Mouse (Mus musculus): Measurements from ENCODE around the gene Rp2. TPM values are rescaled to one million over a fixed set of nuclear protein-coding genes. Genes with fewer than 3 reads are reported as not detected.
"Not testable (repeated sequence)": the region's sequence is repeated elsewhere in the genome, so short reads cannot be mapped to it uniquely, and the experiment has no call there.

Rp2 gene
- polyA plus RNA-seq (2015; fragmentation: Nextera tagmentation; extraction: Ambion mirVana): 12.6 and 14.1 TPM in 2 replicates

DNA sequence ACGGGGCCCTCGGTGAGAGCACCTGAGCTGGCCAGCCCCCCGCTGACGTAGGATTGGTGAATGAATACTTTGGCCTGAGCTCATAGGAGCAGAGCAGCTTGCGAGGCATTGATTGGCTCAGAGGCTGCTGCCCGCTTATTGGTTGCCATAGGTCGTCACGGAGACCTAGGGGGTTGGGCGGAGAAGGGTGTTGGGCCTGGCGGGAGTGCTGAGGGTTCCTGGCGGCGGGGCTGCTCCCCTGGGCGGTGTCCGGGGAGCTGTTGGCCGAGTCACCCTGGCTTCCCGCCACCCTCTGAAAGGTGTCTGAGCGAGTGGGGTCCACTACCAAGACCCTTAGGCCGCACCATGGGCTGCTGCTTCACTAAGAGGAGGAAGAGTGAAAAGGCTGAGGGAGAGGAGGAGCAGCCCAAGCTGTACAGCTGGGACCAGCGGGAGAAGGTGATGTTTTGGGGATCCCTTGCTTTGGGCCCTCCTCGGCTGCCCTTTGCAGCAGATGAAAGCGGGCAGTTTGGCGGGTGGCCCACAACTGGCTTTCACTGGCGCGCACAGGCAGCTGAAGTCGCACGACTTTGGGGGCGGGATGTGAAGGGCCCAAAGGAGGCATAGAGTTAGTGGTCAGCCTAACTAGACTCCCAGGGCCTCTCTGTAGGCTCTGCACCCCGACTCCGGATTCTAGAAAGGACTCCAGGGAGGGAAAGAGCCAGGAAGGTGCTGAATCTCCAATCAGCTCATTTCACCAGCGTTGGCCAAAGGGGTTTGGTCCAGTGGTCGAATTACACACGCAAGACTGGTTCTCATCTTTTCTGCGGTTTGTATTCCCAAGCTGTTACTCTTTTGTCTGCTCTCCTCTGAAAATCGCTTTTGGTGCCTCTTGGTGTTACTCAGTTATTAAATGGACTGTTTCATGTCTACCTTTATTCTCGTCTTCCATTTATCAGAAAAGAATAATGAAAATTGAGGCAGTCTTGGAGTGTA, at the start of gene Rp2:
TSS of gene Rp2 (plus strand) at position 91 of the 975 bp plus-strand sequence.
- H3K4me2 ChIP-seq (ENCODE audit: low read depth, low read length): peak within 1 kb of the TSS; percentile 68
- peak within 1 kb of the TSS; percentile 78 for H3K27ac ChIP-seq (ENCODE audit: low read length)
- H3K27me3 ChIP-seq (ENCODE audit: control insufficient read depth, insufficient read depth, low read length): no peaks in the 10 kb centered on the region
- 8% methylated on average over 35 of the region's 35 CpGs for WGBS
- peak; percentile 99 for ATAC-seq (replicated peaks; ENCODE audit: extremely low read depth, insufficient read depth, low FRiP score)
- H3K9ac ChIP-seq (ENCODE audit: low read length): peak within 1 kb of the TSS; percentile 87
- H3K9me3 ChIP-seq (replicated peaks; ENCODE audit: control insufficient read depth, low read length): no peaks in the 10 kb centered on the region
- H3K36me3 ChIP-seq (ENCODE audit: control insufficient read depth, insufficient read depth): no peaks in the 10 kb centered on the region
- peak within 1 kb of the TSS; percentile 74 for H3K4me3 ChIP-seq (ENCODE audit: low read length)
- H3K4me1 ChIP-seq (ENCODE audit: control insufficient read depth, insufficient read depth, low read length): no peaks in the 10 kb centered on the region

DNA sequence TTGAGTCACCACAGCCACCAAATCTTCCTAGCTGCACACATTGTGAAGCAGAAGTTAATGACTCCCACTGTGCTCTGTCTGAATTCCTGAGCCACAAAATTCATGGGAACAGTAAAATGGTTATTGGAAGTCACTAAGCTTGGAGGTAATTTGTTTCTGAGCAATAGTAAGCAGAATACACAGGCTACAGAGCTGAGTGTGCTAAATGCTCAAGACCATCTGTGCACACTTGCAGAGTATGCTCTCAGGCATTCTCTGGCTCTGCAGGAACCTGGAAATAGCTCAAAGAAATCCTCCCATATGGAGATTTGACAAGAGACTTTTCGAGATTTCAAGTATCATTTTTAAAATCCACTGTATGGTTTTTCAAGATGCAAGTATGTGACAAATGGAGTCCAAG, 31.5 kb upstream of the Rp2 start:
- WGBS: 48% methylated on average over 1 of the region's 1 CpGs
- Histone ChIP-seq H3K9ac (ENCODE audit: low read length) (no peak overlapping the region), H3K27ac (ENCODE audit: low read length) (no peak overlapping the region), H3K9me3 (replicated peaks; ENCODE audit: control insufficient read depth, low read length) (no peaks in the 10 kb centered on the region), H3K36me3 (ENCODE audit: control insufficient read depth, insufficient read depth) (no peaks in the 10 kb centered on the region), H3K4me2 (ENCODE audit: low read depth, low read length) (no peak overlapping the region), H3K27me3 (ENCODE audit: control insufficient read depth, insufficient read depth, low read length) (no peaks in the 10 kb centered on the region), H3K4me1 (ENCODE audit: control insufficient read depth, insufficient read depth, low read length) (no peaks in the 10 kb centered on the region), H3K4me3 (ENCODE audit: low read length) (no peak overlapping the region)
- ATAC-seq (replicated peaks; ENCODE audit: extremely low read depth, insufficient read depth, low FRiP score): no peak

DNA sequence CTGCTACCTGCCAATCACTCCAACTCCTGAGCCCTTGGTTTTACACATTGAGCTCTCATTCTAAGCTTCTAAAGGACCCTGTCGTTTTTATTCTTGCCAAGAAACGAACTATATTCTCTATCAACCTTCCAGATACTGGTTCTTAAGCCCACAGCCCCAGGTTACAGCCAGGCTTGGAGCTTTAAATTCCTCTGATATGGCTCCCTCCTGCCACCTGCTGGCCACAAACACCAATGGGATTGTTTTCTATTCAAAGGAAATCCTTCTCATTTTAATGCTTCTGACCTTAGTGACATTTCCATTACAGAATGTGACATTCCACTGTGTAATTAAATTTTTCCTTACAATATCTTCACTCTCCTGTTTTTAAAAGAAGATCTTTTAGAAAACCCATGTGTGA, 28.6 kb upstream of the Rp2 start:
- H3K27ac ChIP-seq (ENCODE audit: low read length): no peak overlapping the region
- H3K4me3 ChIP-seq (ENCODE audit: low read length): no peak overlapping the region
- no peak for ATAC-seq (replicated peaks; ENCODE audit: extremely low read depth, insufficient read depth, low FRiP score)
- H3K9me3 ChIP-seq (replicated peaks; ENCODE audit: control insufficient read depth, low read length): no peaks in the 10 kb centered on the region
- no peaks in the 10 kb centered on the region for H3K27me3 ChIP-seq (ENCODE audit: control insufficient read depth, insufficient read depth, low read length)
- 6% methylated on average over 2 of the region's 2 CpGs for WGBS
- H3K36me3 ChIP-seq (ENCODE audit: control insufficient read depth, insufficient read depth): no peaks in the 10 kb centered on the region
- no peak overlapping the region for H3K9ac ChIP-seq (ENCODE audit: low read length)
- no peaks in the 10 kb centered on the region for H3K4me1 ChIP-seq (ENCODE audit: control insufficient read depth, insufficient read depth, low read length)
- H3K4me2 ChIP-seq (ENCODE audit: low read depth, low read length): no peak overlapping the region

DNA sequence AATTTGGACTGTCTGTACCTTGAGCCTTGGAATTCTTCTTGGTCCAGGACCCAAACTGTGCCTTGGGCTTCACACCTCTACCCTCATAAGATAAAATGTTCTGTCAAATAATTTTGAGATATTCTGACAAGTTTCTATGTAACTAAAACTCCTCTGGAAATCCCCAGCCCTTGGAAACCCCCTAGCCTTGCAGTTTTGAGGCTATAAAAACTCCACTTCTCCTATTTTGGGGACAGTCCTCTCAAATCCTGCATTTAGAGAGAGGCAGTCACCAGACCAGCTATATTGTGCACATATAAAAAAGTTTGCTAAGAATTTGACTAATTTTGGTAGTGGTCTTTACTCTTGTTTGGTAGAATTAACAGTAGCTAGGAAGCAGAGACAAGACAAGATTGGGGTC, 19.3 kb upstream of the Rp2 start:
- no peak overlapping the region for H3K9ac ChIP-seq (ENCODE audit: low read length)
- no peak overlapping the region for H3K27ac ChIP-seq (ENCODE audit: low read length)
- no peak overlapping the region for H3K4me2 ChIP-seq (ENCODE audit: low read depth, low read length)
- no peaks in the 10 kb centered on the region for H3K4me1 ChIP-seq (ENCODE audit: control insufficient read depth, insufficient read depth, low read length)
- H3K4me3 ChIP-seq (ENCODE audit: low read length): no peak overlapping the region
- no peak for ATAC-seq (replicated peaks; ENCODE audit: extremely low read depth, insufficient read depth, low FRiP score)
- H3K27me3 ChIP-seq (ENCODE audit: control insufficient read depth, insufficient read depth, low read length): no peaks in the 10 kb centered on the region
- no peaks in the 10 kb centered on the region for H3K9me3 ChIP-seq (replicated peaks; ENCODE audit: control insufficient read depth, low read length)
- no peaks in the 10 kb centered on the region for H3K36me3 ChIP-seq (ENCODE audit: control insufficient read depth, insufficient read depth)

DNA sequence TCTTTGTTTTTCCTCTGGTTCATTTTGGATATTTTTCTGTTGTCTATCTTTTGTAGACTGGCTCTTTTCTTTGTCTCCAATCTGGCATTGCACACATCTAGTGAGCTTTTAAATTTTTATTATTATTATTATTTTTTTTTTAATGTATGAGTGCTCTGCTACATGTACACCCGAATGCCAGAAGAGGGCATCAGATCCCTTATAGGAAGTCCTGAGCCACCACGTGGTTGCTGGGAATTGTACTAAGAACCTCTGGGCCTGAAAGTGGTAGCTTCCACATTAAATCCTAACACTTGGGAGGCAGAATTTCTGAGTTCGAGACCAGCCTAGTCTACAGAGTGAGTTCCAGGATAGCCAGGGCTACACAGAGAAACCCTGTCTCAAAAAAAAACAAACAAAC, 17.9 kb upstream of the Rp2 start:
- Histone ChIP-seq H3K27me3 (ENCODE audit: control insufficient read depth, insufficient read depth, low read length) (no peaks in the 10 kb centered on the region), H3K4me2 (ENCODE audit: low read depth, low read length) (no peak overlapping the region), H3K27ac (ENCODE audit: low read length) (no peak overlapping the region), H3K9me3 (replicated peaks; ENCODE audit: control insufficient read depth, low read length) (no peaks in the 10 kb centered on the region), H3K9ac (ENCODE audit: low read length) (no peak overlapping the region), H3K4me3 (ENCODE audit: low read length) (no peak overlapping the region), H3K4me1 (ENCODE audit: control insufficient read depth, insufficient read depth, low read length) (no peaks in the 10 kb centered on the region), H3K36me3 (ENCODE audit: control insufficient read depth, insufficient read depth) (no peaks in the 10 kb centered on the region)
- ATAC-seq (replicated peaks; ENCODE audit: extremely low read depth, insufficient read depth, low FRiP score): no peak
- 61% methylated on average over 3 of the region's 3 CpGs for WGBS

DNA sequence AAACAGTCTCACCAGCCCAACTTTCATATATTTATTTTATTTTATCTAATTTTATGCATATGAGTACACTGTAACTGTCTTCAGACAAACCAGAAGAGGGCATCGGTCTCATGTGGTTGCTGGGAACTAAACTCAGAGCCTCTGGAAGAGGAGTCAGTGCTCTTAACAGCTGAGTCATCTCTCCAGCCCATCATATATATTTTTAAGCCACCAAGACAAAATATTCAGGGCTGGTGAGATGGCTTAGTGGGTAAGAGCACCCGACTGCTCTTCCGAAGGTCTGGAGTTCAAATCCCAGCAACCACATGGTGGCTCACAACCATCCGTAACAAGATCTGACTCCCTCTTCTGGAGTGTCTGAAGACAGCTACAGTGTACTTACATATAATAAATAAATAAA, 14.0 kb upstream of the Rp2 start:
- ATAC-seq (replicated peaks; ENCODE audit: extremely low read depth, insufficient read depth, low FRiP score); H3K4me1 ChIP-seq (ENCODE audit: control insufficient read depth, insufficient read depth, low read length); H3K9me3 ChIP-seq (replicated peaks; ENCODE audit: control insufficient read depth, low read length); H3K9ac ChIP-seq (ENCODE audit: low read length); H3K4me3 ChIP-seq (ENCODE audit: low read length); H3K36me3 ChIP-seq (ENCODE audit: control insufficient read depth, insufficient read depth); H3K27ac ChIP-seq (ENCODE audit: low read length); H3K4me2 ChIP-seq (ENCODE audit: low read depth, low read length); H3K27me3 ChIP-seq (ENCODE audit: control insufficient read depth, insufficient read depth, low read length): not testable (repeated sequence)
- WGBS: 87% methylated on average over 3 of the region's 4 CpGs

DNA sequence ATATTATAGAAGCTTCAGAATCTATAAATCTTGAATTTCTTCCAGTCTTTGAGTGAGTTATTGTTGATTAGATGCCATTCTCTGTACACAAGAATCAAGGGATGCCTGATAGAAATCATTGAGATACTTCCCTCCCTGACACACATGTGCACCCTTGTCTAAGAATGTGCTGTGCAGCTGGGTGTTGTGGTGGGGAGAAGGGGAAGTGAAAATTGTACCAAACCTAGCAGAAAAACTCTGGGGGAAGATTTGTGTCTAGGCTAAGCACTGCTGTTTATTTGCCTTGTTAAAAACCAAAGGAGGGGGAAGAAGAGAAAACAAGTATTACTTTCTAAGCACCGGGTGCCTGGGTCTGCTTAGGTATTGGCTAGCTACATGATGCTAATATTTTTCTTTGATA, 9.0 kb upstream of the Rp2 start:
- Histone ChIP-seq H3K27me3 (ENCODE audit: control insufficient read depth, insufficient read depth, low read length) (no peaks in the 10 kb centered on the region), H3K27ac (ENCODE audit: low read length) (no peak overlapping the region), H3K4me1 (ENCODE audit: control insufficient read depth, insufficient read depth, low read length) (no peaks in the 10 kb centered on the region), H3K4me2 (ENCODE audit: low read depth, low read length) (no peak overlapping the region), H3K9ac (ENCODE audit: low read length) (no peak overlapping the region), H3K36me3 (ENCODE audit: control insufficient read depth, insufficient read depth) (no peaks in the 10 kb centered on the region), H3K9me3 (replicated peaks; ENCODE audit: control insufficient read depth, low read length) (no peaks in the 10 kb centered on the region), H3K4me3 (ENCODE audit: low read length) (no peak overlapping the region)
- 74% methylated on average over 1 of the region's 1 CpGs for WGBS
- no peak for ATAC-seq (replicated peaks; ENCODE audit: extremely low read depth, insufficient read depth, low FRiP score)

DNA sequence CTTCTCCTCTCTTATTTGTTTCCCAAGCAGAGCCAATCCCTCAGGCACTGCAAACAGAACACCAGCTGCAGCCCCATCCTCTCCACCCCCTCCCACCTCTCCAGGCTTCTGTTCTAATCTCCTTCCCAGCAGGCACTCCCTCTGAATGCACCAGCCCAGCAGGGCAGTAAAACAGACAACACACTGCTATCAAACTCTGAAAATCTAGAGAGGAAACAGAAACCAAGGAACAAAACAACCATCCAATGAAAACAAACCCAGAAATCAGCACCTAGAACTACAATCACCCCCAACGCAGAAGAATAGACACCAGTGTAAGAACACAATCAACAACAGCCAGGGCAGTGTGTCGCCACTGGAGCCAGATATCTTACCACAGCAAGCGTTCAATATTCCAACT, 8.0 kb upstream of the Rp2 start:
- Histone ChIP-seq H3K36me3 (ENCODE audit: control insufficient read depth, insufficient read depth) (no peaks in the 10 kb centered on the region), H3K4me2 (ENCODE audit: low read depth, low read length) (no peak overlapping the region), H3K9ac (ENCODE audit: low read length) (no peak overlapping the region), H3K9me3 (replicated peaks; ENCODE audit: control insufficient read depth, low read length) (no peaks in the 10 kb centered on the region), H3K4me1 (ENCODE audit: control insufficient read depth, insufficient read depth, low read length) (no peaks in the 10 kb centered on the region), H3K27me3 (ENCODE audit: control insufficient read depth, insufficient read depth, low read length) (no peaks in the 10 kb centered on the region), H3K27ac (ENCODE audit: low read length) (no peak overlapping the region), H3K4me3 (ENCODE audit: low read length) (no peak overlapping the region)
- ATAC-seq (replicated peaks; ENCODE audit: extremely low read depth, insufficient read depth, low FRiP score): no peak
- WGBS: 39% methylated on average over 3 of the region's 3 CpGs

DNA sequence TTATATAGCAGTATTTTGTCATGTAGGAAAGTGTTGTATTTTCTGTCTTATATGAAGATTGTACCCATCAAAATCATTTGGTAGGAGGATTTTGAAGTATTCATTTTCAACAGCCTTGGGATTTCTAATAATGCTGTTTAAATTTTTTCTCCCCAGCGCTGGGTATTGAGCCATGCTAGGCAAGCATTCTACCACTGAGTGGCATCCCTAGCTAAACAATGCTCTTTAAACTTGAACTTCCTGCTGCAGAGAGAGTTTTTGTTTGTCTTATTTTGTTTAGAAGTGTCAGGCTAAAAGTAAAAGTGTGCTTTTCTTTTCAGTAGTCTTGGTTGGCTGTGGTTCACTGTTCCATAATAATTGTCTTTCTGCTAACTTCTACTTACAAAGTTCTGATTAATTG, 1.8 kb downstream of the Rp2 start:
- 52% methylated on average over 1 of the region's 1 CpGs for WGBS
- Histone ChIP-seq H3K9ac (ENCODE audit: low read length) (no peak overlapping the region), H3K27me3 (ENCODE audit: control insufficient read depth, insufficient read depth, low read length) (no peaks in the 10 kb centered on the region), H3K27ac (ENCODE audit: low read length) (no peak overlapping the region), H3K9me3 (replicated peaks; ENCODE audit: control insufficient read depth, low read length) (no peaks in the 10 kb centered on the region), H3K36me3 (ENCODE audit: control insufficient read depth, insufficient read depth) (no peaks in the 10 kb centered on the region), H3K4me2 (ENCODE audit: low read depth, low read length) (no peak overlapping the region; the same call in 1 of the 2 replicates), H3K4me1 (ENCODE audit: control insufficient read depth, insufficient read depth, low read length) (no peaks in the 10 kb centered on the region), H3K4me3 (ENCODE audit: low read length) (no peak overlapping the region)
- ATAC-seq (replicated peaks; ENCODE audit: extremely low read depth, insufficient read depth, low FRiP score): no peak

All from heart, embryonic 16.5 days (tissue).